Mouse (Mus musculus) limb, embryonic 15.5 days (tissue): ENCODE data around the gene Umad1. TPM values are rescaled to one million over a fixed set of nuclear protein-coding genes. Genes with fewer than 3 reads are reported as not detected.

Experiments used
- ATAC-seq: fragments of 200-750 bp; cut with Nextera tagmentation; 2 replicates; pipeline ENCODE4 v1.8.0; 2017; ENCODE audit warnings: low read depth, moderate TSS enrichment; ENCODE audit not compliant: insufficient number of reproducible peaks, low FRiP score, low TSS enrichment
- H3K27ac ChIP-seq: fragments of 300-500 bp; sonication (generic); 2 replicates; pipeline ENCODE4 v1.5.1; 2015; ENCODE audit warnings: moderate library complexity, mild to moderate bottlenecking, inconsistent platforms
- H3K27me3 ChIP-seq: fragments of 300-500 bp; sonication (generic); 2 replicates; pipeline ENCODE4 v1.6.1; 2015; ENCODE audit warnings: inconsistent platforms
- H3K36me3 ChIP-seq: fragments of 300-500 bp; sonication (generic); 2 replicates; pipeline ENCODE4 v1.6.1; 2015; ENCODE audit warnings: inconsistent platforms
- H3K4me1 ChIP-seq: fragments of 300-500 bp; sonication (generic); 2 replicates; pipeline ENCODE4 v1.6.1; 2015; ENCODE audit warnings: inconsistent platforms
- H3K4me2 ChIP-seq: fragments of 300-500 bp; sonication (generic); 2 replicates; pipeline ENCODE4 v1.6.1; 2015; ENCODE audit warnings: mild to moderate bottlenecking, inconsistent platforms
- H3K4me3 ChIP-seq: fragments of 300-500 bp; sonication (generic); 2 replicates; pipeline ENCODE4 v1.5.1; 2015; ENCODE audit warnings: mild to moderate bottlenecking, inconsistent platforms
- H3K9ac ChIP-seq: fragments of 300-500 bp; sonication (generic); 2 replicates; pipeline ENCODE4 v1.6.1; 2015; ENCODE audit warnings: inconsistent platforms
- H3K9me3 ChIP-seq: fragments of 300-500 bp; sonication (generic); 2 replicates; pipeline ENCODE4 v1.6.1; 2016; ENCODE audit warnings: inconsistent platforms
- WGBS: fragments of 180-500 bp; shearing (Covaris S2); methylation state at CpG from one replicate; pipeline ENCODE4 v1.1.7; 2015; 5-methylcytosine and 5-hydroxymethylcytosine counted together
- polyA plus RNA-seq: library from polyadenylated mRNA; unstranded; fragments of >200 nt; fragmentation: Nextera tagmentation; extraction: Ambion mirVana; gene quantifications from 2 replicates; pipeline ENCODE4 v1.2.1, GENCODE M21; 2015

Gene Umad1
- polyA plus RNA-seq, 1 experiment from 2014 or later, result 16.1 TPM

DNA sequence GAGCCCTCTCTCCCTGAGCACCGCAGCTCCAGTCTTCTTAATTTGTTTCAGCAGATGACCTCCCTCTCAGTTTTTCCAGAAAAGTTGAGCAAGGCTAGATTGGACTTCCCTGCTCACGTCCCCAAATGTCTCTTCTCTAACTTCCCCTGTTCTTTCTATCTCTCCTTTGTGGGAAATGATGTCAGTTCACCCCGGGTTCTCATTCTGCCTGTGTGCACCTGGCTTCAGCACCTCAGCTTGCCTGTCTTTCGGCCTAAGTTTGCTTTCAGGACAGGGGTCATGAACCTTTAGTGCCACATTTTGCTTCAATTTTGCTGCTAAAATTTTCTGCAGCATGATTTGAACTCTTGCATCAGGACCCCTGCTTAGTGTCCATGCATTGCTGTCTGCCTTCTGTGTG, 95.8 kb downstream of the Umad1 start:
- ATAC-seq, result no peak
- H3K27me3 ChIP-seq, result no peaks in the 10 kb centered on the region
- 90% methylated on average over 4 of the region's 4 CpGs for WGBS
- peaks cover 15% of the 10 kb centered on the region for H3K4me1 ChIP-seq
- no peaks in the 10 kb centered on the region for H3K9me3 ChIP-seq
- H3K9ac ChIP-seq, result no peak overlapping the region
- no peaks in the 10 kb centered on the region for H3K36me3 ChIP-seq
- no peak overlapping the region for H3K27ac ChIP-seq
- no peak overlapping the region for H3K4me2 ChIP-seq
- no peak overlapping the region for H3K4me3 ChIP-seq

GRCm38 (mm10) chr6:8358232-8358631, 99.1 kb downstream of the Umad1 start:
- Histone ChIP-seq H3K27me3 (no peaks in the 10 kb centered on the region), H3K4me3 (no peak overlapping the region), H3K4me2 (no peak overlapping the region), H3K4me1 (peaks cover 9% of the 10 kb centered on the region; the same call in 1 of the 2 replicates), H3K9me3 (no peaks in the 10 kb centered on the region), H3K9ac (no peak overlapping the region), H3K36me3 (no peaks in the 10 kb centered on the region), H3K27ac (no peak overlapping the region)
- ATAC-seq, result no peak
- 78% methylated on average over 2 of the region's 2 CpGs for WGBS

DNA sequence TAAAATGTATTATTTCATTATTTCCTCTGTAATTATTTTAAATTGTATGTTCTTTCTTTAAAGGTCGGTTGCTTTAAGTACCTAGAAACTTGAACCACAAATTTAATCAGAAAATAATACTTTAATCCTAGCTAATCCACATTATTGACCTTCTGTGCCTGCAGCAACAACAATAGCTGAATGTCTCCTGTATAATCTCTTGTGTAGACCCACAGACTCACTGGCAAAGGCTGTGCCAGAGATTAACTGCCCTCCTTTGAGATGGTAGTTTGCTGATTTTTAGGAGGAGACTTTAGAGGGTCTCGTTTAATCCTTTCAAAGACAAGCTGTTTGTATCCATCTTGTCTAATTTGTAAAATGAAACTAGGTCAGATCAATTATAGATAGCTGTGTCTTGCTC, 99.7 kb downstream of the Umad1 start:
- no peak overlapping the region for H3K4me2 ChIP-seq
- no peak overlapping the region for H3K4me3 ChIP-seq
- no peaks in the 10 kb centered on the region for H3K9me3 ChIP-seq
- no peak for ATAC-seq
- no peaks in the 10 kb centered on the region for H3K27me3 ChIP-seq
- WGBS, result 71% methylated on average over 2 of the region's 2 CpGs
- H3K4me1 ChIP-seq, result peaks cover 5% of the 10 kb centered on the region; the same call in 1 of the 2 replicates
- H3K36me3 ChIP-seq, result no peaks in the 10 kb centered on the region
- H3K27ac ChIP-seq, result no peak overlapping the region
- H3K9ac ChIP-seq, result no peak overlapping the region

DNA sequence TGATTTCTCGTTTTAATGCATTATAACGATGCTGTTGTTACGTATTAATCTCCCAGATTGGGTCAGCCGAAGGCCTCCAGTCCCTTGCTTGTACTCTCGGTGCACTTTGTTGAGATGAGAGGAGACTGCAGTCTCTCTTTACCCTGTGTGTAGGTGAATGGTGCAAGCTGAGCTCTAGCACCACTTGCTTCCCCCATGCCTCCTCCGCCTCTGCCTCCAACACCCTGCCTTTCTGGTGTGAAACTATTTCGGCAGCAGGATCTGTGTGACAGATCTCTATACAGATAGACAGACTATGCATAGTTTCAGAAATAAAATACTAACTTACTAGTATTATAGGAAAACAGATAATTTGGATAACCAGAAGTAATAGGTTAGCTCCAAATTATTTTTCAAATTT, 101.7 kb downstream of the Umad1 start:
- no peaks in the 10 kb centered on the region for H3K4me1 ChIP-seq
- no peak overlapping the region for H3K4me2 ChIP-seq
- H3K9me3 ChIP-seq, result no peaks in the 10 kb centered on the region
- H3K4me3 ChIP-seq, result no peak overlapping the region
- H3K9ac ChIP-seq, result no peak overlapping the region
- no peaks in the 10 kb centered on the region for H3K27me3 ChIP-seq
- H3K36me3 ChIP-seq, result no peaks in the 10 kb centered on the region
- 83% methylated on average over 7 of the region's 7 CpGs for WGBS
- ATAC-seq, result no peak
- no peak overlapping the region for H3K27ac ChIP-seq

DNA sequence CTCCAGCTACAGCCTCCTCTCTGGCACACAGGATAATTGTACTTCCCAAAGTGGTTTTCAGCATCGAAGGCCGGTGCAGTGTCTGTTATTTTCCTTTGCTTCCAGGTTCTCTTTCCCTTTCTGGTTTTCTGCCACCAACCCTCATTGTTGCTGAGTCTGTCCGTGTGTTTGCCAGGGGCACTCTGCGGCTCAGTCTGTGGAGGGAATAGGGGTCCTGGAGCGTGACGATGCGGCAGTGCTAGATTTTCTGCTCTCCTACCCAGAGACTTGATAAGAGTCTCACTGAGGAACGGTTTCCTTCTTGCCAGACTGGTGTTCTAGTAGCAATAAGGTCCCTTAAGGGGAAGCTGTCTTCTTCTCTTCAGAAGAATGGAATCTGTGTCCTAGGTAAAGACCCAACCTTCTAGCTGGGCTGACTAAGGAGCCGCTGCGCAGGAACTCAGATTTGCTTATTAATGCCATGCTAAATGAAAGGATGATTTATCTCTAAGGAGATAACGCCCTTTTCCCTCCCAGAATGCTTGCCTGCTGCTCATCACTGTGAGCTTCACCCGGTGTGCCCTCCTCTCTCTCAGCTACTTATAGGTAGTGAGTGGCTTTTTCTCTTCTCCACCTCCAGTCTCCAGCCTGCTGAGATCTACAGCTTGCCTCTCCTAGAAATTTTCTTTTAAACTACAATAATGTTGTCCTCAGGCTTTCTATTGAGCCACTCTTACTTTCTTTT, 105.1 kb downstream of the Umad1 start:
- Histone ChIP-seq H3K4me3 (no peak overlapping the region), H3K9ac (no peak overlapping the region), H3K9me3 (no peaks in the 10 kb centered on the region), H3K4me1 (no peaks in the 10 kb centered on the region), H3K36me3 (no peaks in the 10 kb centered on the region), H3K4me2 (no peak overlapping the region), H3K27ac (no peak overlapping the region), H3K27me3 (no peaks in the 10 kb centered on the region)
- no peak for ATAC-seq
- WGBS, result 79% methylated on average over 12 of the region's 12 CpGs

DNA sequence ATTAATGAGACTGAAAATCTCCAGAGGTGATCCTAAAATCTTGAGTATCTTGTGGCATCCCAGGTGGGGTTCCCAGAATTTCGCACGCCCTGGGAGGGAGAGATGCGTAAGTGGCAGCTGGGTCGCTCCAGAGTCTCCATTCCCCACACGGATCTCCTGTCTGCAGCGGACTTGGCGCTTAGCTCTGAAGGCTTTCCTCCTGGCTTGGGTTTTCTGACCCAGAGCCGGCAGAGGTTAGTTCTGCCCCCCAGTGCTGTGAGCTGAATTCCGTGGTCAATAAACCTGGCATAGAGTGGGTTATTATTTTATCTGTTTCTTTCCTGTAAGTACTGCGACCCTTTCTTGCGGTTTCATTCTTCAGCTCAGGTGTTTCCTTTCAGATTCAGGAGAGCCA, 105.7 kb downstream of the Umad1 start:
- Histone ChIP-seq H3K4me1 (no peaks in the 10 kb centered on the region), H3K27me3 (no peaks in the 10 kb centered on the region), H3K4me3 (no peak overlapping the region), H3K36me3 (no peaks in the 10 kb centered on the region), H3K9ac (no peak overlapping the region), H3K4me2 (no peak overlapping the region), H3K9me3 (no peaks in the 10 kb centered on the region), H3K27ac (no peak overlapping the region)
- 87% methylated on average over 11 of the region's 11 CpGs for WGBS
- ATAC-seq, result no peak

GRCm38 (mm10) chr6:8367675-8368074, 108.6 kb downstream of the Umad1 start:
- WGBS, result 98% methylated on average over 4 of the region's 4 CpGs
- no peak overlapping the region for H3K9ac ChIP-seq

DNA sequence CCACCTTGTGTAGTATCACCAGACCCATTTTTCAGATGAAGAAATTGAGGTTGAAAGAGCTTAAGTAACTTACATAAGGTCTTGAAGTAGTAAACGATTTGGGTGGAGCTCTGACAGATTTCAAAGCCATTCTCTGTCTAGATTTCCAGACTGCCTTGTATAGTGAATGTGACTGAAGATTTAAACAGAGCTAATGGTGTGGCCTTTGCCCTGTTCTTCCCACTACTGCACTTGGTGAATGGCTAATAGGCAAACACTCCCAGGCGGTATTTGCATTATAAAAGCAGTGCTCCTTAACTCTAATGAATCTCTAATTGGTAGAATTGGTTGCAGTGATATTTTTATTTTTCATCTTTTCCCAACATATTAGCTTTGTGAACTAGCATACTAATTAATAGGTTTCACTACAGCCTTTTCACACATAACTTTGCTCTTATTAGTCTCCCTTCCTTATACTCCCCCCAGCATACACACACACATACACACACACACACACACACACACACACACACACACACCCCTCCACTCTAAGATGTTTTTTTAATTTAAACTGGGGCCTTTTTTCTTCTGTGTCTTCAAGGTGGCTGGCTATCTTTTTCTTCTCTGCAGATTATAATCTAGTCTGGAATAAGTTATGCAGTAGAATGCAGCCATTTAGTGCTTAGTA, 109.2 kb downstream of the Umad1 start:
- 80% methylated on average over 2 of the region's 2 CpGs for WGBS
- no peaks in the 10 kb centered on the region for H3K4me1 ChIP-seq
- H3K9ac ChIP-seq, result no peak overlapping the region

More at GRCm38 (mm10) chr6:8367675-8368074, 108.6 kb downstream of the Umad1 start:
- H3K4me2 ChIP-seq, result no peak overlapping the region
- no peaks in the 10 kb centered on the region for H3K36me3 ChIP-seq
- no peaks in the 10 kb centered on the region for H3K27me3 ChIP-seq
- no peak for ATAC-seq
- H3K4me1 ChIP-seq, result no peaks in the 10 kb centered on the region
- H3K4me3 ChIP-seq, result no peak overlapping the region
- no peak overlapping the region for H3K27ac ChIP-seq
- H3K9me3 ChIP-seq, result no peaks in the 10 kb centered on the region

DNA sequence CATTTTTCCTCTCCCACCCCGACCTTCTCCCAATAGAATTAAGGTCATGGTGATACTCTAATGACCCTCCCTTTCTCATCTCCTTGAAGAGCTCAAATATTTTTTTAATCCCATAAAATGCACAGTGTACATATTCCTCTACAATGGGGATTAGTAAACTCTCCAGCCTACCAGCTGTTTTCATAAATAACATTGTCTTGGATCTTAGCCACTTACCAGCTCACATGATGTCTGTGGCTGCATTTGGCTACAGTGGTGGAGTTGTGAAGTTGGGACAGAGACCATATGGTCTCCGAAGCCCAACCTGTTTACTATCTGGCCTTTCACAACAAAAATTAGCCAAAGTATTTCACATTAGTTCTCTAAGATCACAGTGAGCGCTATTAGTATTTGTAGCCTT, 111.5 kb downstream of the Umad1 start:
- H3K27ac ChIP-seq, result no peak overlapping the region
- no peaks in the 10 kb centered on the region for H3K36me3 ChIP-seq
- WGBS, result 74% methylated on average over 3 of the region's 3 CpGs
- H3K4me2 ChIP-seq, result no peak overlapping the region
- no peak overlapping the region for H3K9ac ChIP-seq
- no peak overlapping the region for H3K4me3 ChIP-seq
- H3K4me1 ChIP-seq, result no peaks in the 10 kb centered on the region
- no peaks in the 10 kb centered on the region for H3K9me3 ChIP-seq
- H3K27me3 ChIP-seq, result no peaks in the 10 kb centered on the region
- ATAC-seq, result no peak

More for the DNA sequence above, 109.2 kb downstream of the Umad1 start:
- Histone ChIP-seq H3K36me3 (no peaks in the 10 kb centered on the region), H3K9me3 (no peaks in the 10 kb centered on the region), H3K27ac (no peak overlapping the region), H3K4me3 (no peak overlapping the region), H3K4me2 (no peak overlapping the region), H3K27me3 (no peaks in the 10 kb centered on the region)
- ATAC-seq, result no peak

GRCm38 (mm10) chr6:8373051-8373450, 114.0 kb downstream of the Umad1 start:
- Histone ChIP-seq H3K9me3 (no peaks in the 10 kb centered on the region), H3K4me1 (no peaks in the 10 kb centered on the region), H3K27me3 (no peaks in the 10 kb centered on the region), H3K36me3 (no peaks in the 10 kb centered on the region), H3K9ac (no peak overlapping the region), H3K27ac (no peak overlapping the region), H3K4me3 (no peak overlapping the region), H3K4me2 (no peak overlapping the region)
- ATAC-seq, result no peak
- WGBS, result 60% methylated on average over 2 of the region's 2 CpGs

DNA sequence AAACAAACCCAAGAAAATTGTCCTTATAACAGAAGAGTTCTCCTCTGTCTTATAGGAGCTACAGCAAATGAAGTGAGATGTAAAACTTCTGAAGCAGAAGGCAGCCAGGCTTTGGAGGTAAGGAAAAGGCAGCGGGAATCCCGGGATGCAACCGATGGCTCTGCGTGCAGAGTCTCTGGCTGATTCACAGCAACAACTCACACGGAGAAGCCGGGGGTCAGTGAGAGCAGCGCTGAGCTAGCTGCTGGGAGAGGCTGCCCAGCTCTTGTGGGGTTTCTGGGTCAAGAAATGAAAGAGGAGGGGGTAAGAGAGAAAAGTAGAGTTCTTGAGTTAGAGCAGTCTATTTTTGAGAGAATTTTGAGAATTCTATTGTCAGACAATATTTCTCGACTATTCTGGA, 114.8 kb downstream of the Umad1 start:
- 53% methylated on average over 8 of the region's 8 CpGs for whole genome bisulfite sequencing
- Histone ChIP-seq H3K4me1 (no peaks in the 10 kb centered on the region), H3K9me3 (no peaks in the 10 kb centered on the region), H3K4me3 (no peak overlapping the region), H3K36me3 (no peaks in the 10 kb centered on the region), H3K27ac (no peak overlapping the region), H3K4me2 (no peak overlapping the region), H3K27me3 (no peaks in the 10 kb centered on the region), H3K9ac (no peak overlapping the region)
- ATAC-seq, result no peak

DNA sequence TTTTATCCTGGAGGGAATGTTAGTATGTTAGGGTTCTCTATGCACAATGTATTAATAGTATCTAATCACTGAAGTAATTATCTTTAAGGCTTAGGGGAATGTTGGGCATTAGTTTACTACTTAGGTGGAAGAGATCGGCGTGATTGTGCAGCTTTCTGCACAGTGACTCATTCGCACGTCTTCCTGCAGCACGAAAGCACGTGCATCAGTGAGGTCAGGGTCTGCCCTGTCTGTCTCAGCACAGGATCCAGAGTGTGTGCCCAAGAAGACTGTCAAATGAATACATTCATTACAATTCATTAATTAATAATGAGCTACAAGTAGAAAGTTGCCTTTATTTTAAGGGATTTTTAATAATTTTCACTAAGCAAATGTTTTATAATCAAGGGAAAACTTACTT, 115.2 kb downstream of the Umad1 start:
- no peak overlapping the region for H3K27ac ChIP-seq
- H3K4me3 ChIP-seq, result no peak overlapping the region
- no peak overlapping the region for H3K9ac ChIP-seq
- no peaks in the 10 kb centered on the region for H3K36me3 ChIP-seq
- no peak for ATAC-seq
- no peaks in the 10 kb centered on the region for H3K4me1 ChIP-seq
- no peaks in the 10 kb centered on the region for H3K27me3 ChIP-seq
- no peaks in the 10 kb centered on the region for H3K9me3 ChIP-seq
- WGBS, result 77% methylated on average over 6 of the region's 6 CpGs
- H3K4me2 ChIP-seq, result no peak overlapping the region
